Mouse (Mus musculus): ENCODE data around the gene 2310007B03Rik. TPM values are rescaled to one million over a fixed set of nuclear protein-coding genes. Genes with fewer than 3 reads are reported as not detected.

2310007B03Rik gene
- not detected for total RNA-seq (2023)

DNA sequence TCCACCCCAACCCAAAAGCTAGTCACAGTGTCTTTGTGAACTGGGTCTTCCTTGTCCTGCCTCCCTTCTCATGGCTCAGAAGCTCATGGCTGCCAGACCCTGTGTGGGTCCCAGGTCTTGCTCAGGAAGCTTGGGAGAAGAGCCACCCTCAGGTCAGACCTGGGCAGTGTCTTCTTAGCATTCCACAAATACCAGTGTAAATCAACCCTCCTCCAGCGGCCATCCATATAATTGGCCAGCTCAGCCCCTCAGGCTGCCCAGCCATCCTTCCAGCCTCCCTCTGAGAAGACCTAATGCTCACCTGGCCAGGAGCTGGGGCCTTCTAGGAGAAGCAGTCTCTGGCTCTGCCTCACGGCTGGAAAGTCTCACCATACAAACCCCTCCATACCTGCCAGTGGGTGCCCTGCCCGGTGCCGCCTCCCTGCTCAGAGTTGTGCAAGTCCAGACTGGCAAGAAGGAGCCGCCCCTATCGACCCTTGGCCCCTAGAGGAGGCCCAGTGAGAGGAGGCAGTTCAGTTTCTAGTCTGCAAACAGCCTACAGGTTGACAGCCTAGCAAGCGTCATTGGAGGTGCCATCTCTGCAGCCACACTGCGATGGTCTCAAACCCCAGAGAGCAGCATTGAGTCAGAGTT, at the start of gene 2310007B03Rik:
Gene 2310007B03Rik (minus strand): TSS at position 448 of the 633 bp plus-strand sequence.

DNA sequence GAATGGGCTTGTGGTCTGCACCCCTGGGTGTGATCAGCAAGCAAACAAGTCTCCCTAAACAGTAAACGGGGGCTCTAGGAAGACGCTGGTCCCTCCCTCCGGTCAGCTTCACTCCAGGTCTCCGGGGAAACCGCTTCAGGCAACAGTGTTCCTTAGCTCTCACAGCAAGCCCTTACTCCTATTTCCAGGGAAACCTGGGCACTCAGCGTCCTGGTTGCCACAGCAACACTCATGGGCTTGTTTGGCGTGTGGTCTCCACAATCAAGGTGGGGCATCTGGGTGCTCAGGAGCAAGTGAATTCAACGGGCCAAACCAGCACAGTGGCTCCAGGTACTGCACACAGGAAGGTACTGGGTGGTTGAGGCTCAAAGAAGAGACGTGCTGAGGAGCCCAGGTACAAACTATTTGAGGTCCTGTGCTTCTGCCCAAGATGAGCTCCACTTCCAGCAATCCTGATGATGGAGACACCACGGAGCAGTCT, 7.6 kb upstream of the 2310007B03Rik start, which contains the start of gene Crocc2:
Gene Crocc2 (plus strand): TSS at position 431 of the 481 bp plus-strand sequence.

DNA sequence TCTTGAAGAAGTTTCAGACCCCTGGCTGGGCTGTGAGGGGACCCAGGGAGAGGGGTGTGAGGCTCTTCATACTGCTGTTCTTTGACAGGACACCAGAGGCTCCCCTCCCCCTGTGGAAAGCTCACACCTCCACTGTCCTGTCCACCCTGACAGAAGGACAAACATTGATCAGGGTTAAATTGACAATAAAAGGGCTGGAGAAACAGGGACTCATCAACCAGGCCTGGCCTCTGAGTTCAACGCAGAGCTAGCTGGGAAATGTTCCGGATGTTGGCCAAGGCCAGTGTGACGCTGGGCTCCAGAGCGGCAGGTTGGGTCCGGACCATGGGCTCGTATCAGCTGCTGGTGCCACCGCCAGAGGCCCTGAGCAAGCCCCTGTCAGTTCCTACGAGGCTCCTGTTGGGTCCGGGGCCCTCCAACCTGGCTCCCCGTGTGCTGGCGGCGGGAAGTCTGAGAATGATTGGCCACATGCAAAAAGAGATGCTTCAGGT, 25.7 kb downstream of the 2310007B03Rik start, which contains the start of gene Agxt:
Gene Agxt (plus strand): TSS at position 205 of the 491 bp plus-strand sequence.

DNA sequence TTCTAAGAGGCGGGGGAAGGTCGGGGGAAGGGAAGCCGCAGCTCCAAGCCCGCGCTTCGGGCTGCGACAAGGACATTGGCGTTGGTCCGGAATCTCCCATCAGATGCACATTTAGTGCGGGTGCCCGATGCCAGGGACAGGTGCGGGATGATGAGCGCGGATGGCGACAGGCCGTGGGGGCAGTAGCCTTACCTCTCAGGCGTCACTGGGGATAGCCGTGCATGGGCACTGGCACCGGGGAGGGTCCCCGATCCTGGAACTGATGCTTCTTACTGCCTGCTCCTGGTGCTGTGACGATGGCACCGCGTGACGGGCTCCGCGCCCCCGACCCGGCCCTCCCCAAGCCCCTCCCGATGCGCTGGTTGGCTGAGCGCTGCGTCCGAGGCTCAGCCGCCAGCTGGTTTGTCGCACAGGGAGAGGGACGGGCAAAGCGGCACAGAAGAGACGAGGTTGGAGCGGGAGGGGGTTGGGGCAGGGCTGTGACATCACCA, 59.1 kb downstream of the 2310007B03Rik start, which contains the start of gene Kif1a:
Gene Kif1a (minus strand): TSS at position 381 of the 491 bp plus-strand sequence.

Other genes with a start within 250 kb of the 2310007B03Rik start
- 10 to 100 TPM; 15.5 to 18.4 TPM for gene Capn10, start 226.6 kb downstream of the 2310007B03Rik start, total RNA-seq (2023)
- 10 to 100 TPM; 21.5 to 29.4 TPM for gene Gpr35, start 210.1 kb downstream of the 2310007B03Rik start, total RNA-seq (2023)
- not detected for gene Aqp12, start 154.6 kb downstream of the 2310007B03Rik start, total RNA-seq (2023)
- under 1 TPM; 0.15 to 0.20 TPM for gene Kif1a, start 59.0 kb downstream of the 2310007B03Rik start, total RNA-seq (2023)
- not detected for gene Agxt, start 25.7 kb downstream of the 2310007B03Rik start, total RNA-seq (2023)
- gene Crocc2, start 7.8 kb upstream of the 2310007B03Rik start, total RNA-seq (2023) = not detected
- 1 to 10 TPM; 3.6 to 5.4 TPM for gene Sned1, start 74.9 kb upstream of the 2310007B03Rik start, total RNA-seq (2023)
- 10 to 100 TPM; 10.2 to 10.9 TPM for gene Mterf4, start 145.0 kb upstream of the 2310007B03Rik start, total RNA-seq (2023)
- 10 to 100 TPM; 13.4 to 20.1 TPM for gene Ppp1r7, start 181.9 kb upstream of the 2310007B03Rik start, total RNA-seq (2023)
- 10 to 100 TPM; 10.7 to 15.0 TPM for gene Pask, start 182.5 kb upstream of the 2310007B03Rik start, total RNA-seq (2023)
- not detected for gene Ano7, start 213.0 kb upstream of the 2310007B03Rik start, total RNA-seq (2023)